Mouse (Mus musculus) E14TG2a.4 (cell line): Measurements from ENCODE around the gene Eri3.

Experiments
- CTCF ChIP-seq: conservative IDR thresholded peaks from 2 replicates; pipeline ENCODE4 v1.5.1; 2014; ENCODE audit warnings: low read length
- NANOG ChIP-seq: IDR thresholded peaks from 2 replicates; pipeline ENCODE4 v1.6.1; 2014; ENCODE audit warnings: borderline replicate concordance, low read length, mixed read lengths
- POU5F1 ChIP-seq: IDR thresholded peaks from 2 replicates; pipeline ENCODE4 v1.6.1; 2014; ENCODE audit warnings: low read length, borderline replicate concordance

DNA sequence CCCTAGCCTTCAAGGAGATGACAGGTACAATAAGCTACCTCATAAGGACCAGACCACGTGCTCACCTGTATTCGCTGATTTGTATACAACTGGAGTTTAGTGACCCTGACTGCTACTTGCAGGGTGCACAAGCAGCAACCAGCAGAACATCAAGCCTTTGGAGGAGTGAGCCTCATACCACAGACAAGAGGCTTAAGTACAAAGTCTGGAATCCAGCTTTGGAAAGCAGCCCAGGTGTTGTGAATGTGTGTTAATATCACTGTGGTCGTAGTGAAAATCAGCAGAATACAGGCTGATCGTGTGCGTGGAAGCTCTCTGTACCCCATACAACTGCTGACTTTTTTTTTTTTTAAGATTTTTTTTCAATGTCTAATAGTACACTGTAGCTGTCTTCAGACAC lies 109.8 kb downstream of the Eri3 start:
- TF ChIP-seq CTCF (no peak), POU5F1 (no peak), NANOG (no peak)
